Mouse (Mus musculus): ENCODE results near the gene Osbp. TPM values are rescaled to one million over a fixed set of nuclear protein-coding genes. Genes with fewer than 3 reads are reported as not detected.

Osbp gene
- polyA plus RNA-seq (2012; rRNA removed): 32.7 and 32.9 TPM in 2 replicates

DNA sequence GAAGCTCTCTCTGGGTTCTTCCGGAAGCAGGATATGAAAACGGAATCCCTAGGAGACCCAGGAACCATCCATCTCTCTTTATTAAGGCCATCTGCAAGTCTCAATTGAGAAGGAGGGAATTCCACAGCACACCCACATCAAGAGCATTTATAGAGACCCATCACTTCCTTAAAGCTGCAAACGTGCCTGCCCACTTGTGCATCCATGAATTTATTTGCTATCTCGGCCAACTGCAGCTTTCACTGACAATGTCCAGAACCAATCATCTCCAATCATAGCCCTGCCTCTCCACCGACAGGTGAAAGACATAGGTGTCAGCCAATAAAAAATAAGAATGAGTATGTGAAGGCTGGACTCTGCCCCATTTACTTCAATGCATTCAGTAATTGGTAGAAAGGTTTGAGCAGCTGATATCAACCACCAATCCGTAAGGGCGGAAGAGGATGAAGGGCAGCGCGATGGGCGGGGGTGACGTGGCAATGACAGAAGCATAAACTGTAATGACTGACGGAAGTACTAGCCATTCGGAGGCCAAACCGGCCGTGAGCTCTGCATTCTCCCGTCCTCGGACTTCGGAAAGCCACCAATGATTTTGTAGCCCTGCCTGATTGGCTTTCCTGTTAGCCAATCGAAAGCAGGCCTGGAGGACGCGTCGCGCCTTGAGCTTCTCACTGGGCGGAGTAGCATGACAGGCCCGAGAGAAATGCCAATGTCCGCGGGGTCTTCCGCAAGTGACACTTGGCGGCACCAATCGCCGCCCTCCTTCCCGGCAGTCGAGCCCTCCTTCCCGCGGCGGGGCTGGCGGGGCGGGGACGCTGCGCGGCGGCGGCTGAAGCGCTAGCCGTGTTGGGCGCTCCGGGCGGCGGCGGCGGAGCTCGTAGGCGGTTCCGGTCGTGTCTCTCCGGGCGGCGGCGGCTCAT, at the start of gene Osbp:
TSS of gene Osbp (plus strand) at position 919 of the 920 bp plus-strand sequence.

GRCm38 (mm10) chr19:12041217-12041616, 75.5 kb downstream of the Osbp start, which contains the start of gene Olfr1423:
Gene Olfr1423, minus strand, starts transcription at chr19:12041317.

Other genes starting within 250 kb of the Osbp start
- not detected in 2 replicates for gene Gif, start 218.4 kb upstream of the Osbp start, polyA plus RNA-seq (2012; rRNA removed)
- gene Mrpl16, start 195.6 kb upstream of the Osbp start, polyA plus RNA-seq (2012; rRNA removed): 36.8 and 39.9 TPM in 2 replicates
- gene Stx3, start 146.5 kb upstream of the Osbp start, polyA plus RNA-seq (2012; rRNA removed): 11.3 and 13.5 TPM in 2 replicates
- gene Olfr1417, start 126.7 kb upstream of the Osbp start, polyA plus RNA-seq (2012; rRNA removed): not detected in 2 replicates
- not detected in 2 replicates for gene Olfr1418, start 104.9 kb upstream of the Osbp start, polyA plus RNA-seq (2012; rRNA removed)
- not detected in 2 replicates for gene Olfr1419, start 90.8 kb upstream of the Osbp start, polyA plus RNA-seq (2012; rRNA removed)
- gene Olfr1420, start 79.4 kb upstream of the Osbp start, polyA plus RNA-seq (2012; rRNA removed): not detected in 2 replicates
- gene Patl1, start 53.5 kb upstream of the Osbp start, polyA plus RNA-seq (2012; rRNA removed): 27.2 and 36.1 TPM in 2 replicates
- 0.01 TPM in 1 of 2 replicates, not detected in the other for gene Olfr1423, start 75.4 kb downstream of the Osbp start, polyA plus RNA-seq (2012; rRNA removed)
- not detected in 2 replicates for gene Olfr1424, start 96.7 kb downstream of the Osbp start, polyA plus RNA-seq (2012; rRNA removed)
- gene Olfr1425, start 111.8 kb downstream of the Osbp start, polyA plus RNA-seq (2012; rRNA removed): not detected in 2 replicates
- not detected in 2 replicates for gene Olfr1426, start 126.1 kb downstream of the Osbp start, polyA plus RNA-seq (2012; rRNA removed)
- not detected in 2 replicates for gene Olfr1427, start 137.4 kb downstream of the Osbp start, polyA plus RNA-seq (2012; rRNA removed)
- not detected in 2 replicates for gene Olfr1428, start 150.0 kb downstream of the Osbp start, polyA plus RNA-seq (2012; rRNA removed)
- not detected in 2 replicates for gene Olfr76, start 157.3 kb downstream of the Osbp start, polyA plus RNA-seq (2012; rRNA removed)
- gene Olfr1555-ps1, start 204.2 kb downstream of the Osbp start, polyA plus RNA-seq (2012; rRNA removed): not detected in 2 replicates
- not detected in 2 replicates for gene Olfr1431, start 234.7 kb downstream of the Osbp start, polyA plus RNA-seq (2012; rRNA removed)